Mouse (Mus musculus): ENCODE data around the gene Inha.
A peak's percentile ranks its signal among the peaks of the same experiment; 100 is the strongest.

Inha gene

DNA sequence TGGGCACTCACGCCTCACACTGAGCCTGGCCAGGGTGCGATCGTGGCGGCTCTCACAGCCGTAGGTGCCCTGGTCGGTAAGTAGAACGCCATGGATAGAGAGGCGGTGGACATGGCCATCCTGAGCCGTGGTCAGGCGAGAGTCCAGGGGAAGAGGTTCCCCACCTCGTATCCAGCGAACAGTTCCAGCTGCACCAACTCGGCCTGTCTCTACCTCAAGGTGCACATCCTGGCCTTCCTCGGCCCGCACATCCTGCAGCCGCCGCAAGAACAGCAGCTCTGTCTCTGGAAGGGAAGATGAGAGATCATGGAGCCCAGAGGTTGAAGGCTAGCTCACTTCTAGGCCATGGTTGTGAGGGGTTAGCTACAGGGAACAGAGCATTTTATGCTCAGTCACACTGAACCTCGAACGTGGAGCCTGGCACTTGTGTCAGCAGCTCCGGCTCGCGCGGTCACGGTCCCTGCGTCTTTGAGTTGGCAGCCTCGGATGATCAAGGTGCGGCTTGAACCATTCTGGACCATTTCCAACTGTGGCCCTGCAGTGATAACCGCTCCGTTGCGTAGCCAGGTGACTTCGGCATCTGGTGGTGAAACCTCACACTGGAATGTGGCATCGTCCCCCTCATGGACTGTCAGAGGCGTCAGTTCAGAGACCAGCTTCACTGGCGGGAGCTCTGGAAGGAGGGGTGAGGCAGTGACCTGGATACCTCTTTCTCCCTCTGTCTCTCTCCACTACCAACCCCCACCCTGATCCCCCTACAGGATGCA lies 15.9 kb upstream of the Inha start:
- DNase-seq (ENCODE audit: low spot score): no peak

DNA sequence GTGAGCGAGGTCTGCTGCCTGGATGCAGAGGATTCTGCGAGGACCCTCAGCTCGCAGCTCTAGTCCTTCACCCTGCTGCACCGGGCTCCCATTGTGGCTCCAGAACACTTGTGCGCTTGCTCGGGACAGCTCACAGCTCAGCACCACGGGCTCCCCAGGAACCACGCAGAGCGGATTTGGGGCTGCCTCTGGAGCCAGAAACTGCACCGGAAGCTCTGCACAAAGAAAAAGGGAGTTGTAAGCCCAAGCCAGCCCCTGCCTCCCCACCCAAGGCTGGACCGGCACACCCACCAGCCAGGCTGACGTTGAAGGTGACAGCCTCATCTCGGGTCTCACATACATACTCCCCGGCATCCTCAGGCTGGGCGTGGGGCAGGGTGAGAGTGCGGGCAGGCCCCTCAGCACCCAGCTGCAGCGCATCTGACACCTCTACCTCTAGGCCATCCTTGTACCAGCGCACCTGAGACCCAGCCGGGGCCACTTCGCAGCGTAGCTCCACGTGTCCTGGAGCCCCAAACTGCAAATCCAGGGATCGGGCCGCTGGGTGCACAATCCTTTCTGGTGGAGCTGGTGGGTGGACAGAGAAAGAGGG lies 14.2 kb upstream of the Inha start:
- no peak for DNase-seq (ENCODE audit: low spot score)

DNA sequence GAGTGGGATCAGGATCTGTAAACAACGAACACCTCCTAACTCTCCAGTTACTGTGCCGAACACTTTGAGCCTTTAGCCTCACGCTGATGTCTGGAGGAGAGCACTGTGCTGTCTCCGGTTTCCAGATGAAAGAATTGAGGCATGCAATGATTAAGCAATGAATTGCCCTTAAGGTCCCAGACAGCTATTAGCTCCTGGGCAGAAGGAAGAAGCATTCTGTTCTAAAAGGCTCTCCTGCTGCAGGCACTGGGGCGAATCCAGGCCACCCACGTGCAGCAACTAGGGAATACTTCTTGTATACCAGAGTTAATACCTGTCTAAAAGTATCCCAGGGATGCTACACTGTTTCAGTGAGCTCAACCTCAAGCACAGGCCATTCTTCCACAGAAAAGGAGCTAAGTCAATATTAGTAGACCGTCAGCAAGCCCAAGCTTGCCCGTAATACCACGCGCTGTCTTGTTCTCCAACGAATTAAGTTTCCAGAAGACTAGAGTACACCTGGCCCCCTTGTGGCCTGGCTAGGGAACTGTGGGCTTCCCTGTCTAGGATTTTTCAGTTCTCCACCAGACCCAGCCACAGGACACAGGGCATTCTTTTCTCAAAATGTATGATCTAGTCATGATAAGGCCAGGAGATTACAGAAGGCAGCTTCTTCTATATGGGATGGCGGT lies 11.9 kb upstream of the Inha start:
- peak; percentile 42 for DNase-seq (ENCODE audit: low spot score)

DNA sequence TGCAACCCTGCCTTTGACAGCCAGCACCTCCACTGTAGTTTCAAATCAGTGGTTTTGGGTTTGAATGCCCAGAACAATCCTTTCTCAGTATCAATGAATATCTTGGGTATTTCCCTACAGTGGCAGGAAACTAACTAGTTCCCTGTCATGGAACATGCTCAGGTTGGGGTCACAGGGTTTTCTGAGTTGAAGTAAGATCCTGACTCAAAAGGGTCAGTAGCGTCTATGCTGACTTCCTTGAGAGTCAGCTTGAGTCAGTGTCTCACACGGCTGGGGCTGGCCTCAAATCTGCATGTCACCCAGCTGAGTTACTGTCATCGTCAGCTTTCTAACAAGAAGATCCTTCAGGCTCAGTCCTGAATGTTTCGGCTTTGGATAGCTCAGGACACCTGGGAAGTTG lies 8.0 kb upstream of the Inha start:
- no peak for DNase-seq (ENCODE audit: low spot score)

DNA sequence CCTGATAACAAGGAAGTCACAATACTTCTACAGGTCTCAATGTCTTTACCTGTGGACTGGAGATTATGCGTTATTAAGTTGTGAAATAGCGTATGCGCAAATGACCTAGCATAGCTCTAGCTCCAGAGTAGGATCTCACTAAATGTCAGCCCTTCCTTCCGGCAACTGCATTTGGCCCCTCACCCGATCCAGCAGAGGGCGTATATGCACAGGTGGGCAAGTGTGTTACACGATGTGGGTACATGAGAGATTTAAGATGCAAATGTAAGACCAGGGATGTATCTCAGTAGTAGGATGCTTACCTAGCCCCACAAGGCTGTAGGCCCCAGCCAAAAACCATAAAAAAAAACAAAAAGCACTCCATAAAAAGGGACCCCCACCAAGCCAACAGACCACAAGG lies 7.4 kb upstream of the Inha start:
- DNase-seq (ENCODE audit: low spot score): no peak

DNA sequence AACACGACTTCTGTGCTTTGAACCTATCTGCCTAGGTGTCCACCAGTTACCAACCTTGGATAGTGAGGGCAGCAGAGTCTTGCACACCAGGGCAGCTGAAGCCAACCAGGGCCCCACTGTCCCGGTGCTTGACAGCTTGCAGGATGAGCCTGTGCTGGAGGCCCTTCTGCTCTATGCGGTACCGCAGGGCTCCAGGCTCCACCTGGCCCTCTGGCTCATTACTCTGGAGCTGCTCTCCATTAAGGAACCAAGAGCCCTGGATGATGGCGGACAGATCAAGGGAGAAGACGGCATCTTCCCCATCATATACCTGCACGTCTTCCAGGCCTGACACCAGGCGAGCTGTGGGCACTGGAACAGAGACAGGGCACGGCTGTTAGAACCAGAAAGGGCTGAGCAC lies 5.0 kb upstream of the Inha start:
- no peak for DNase-seq (ENCODE audit: low spot score)

DNA sequence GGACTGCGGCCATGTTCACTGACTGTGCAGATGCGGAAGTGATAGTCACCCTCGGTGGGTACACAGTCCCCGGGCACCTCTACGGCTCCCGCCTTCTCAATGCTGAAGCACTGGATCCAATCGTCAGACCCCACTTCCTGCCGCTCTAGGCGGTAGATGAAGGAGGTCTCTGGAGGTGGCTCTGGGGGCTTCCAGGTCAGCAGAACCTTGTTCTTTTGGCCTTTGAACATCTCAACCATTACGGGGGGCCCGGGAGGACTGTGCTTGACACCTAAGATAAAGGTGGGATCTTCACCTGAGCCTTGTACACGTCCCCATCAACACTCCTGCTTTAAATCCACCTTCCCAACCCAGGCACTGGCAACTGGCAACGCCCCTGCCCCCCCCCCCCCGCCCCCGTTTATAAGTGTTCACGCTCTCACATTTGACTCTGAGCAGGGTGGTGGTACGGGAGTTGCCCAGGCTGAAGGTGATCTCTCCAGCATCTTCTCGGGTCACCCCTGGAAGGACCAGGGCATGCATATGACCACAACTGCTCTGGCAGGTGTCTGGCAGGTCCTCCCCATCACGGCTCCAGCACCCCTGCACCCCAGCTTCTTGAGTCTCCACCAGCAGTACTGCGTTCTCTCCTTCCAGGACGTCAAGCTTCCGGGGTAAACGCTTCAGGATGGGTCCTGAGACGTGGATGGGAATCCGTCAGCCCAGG lies 3.8 kb upstream of the Inha start:
- no peak for DNase-seq (ENCODE audit: low spot score)

DNA sequence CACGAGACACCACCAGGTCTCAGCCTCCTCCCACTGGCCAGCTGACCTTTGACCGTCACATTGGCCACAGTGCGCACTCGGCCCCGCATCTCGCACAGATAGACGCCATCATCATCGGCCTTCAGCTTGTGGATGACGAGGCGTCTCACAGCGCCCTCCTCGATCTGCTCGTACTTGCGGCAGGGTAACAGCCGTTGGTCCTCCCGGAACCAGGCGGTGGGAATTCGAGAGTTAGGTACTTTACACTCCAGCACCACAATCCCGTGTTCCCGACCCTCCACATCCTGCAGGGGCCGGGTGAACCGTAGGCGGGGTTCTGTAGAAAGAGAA lies 3.3 kb upstream of the Inha start:
- no peak for DNase-seq (ENCODE audit: low spot score)

DNA sequence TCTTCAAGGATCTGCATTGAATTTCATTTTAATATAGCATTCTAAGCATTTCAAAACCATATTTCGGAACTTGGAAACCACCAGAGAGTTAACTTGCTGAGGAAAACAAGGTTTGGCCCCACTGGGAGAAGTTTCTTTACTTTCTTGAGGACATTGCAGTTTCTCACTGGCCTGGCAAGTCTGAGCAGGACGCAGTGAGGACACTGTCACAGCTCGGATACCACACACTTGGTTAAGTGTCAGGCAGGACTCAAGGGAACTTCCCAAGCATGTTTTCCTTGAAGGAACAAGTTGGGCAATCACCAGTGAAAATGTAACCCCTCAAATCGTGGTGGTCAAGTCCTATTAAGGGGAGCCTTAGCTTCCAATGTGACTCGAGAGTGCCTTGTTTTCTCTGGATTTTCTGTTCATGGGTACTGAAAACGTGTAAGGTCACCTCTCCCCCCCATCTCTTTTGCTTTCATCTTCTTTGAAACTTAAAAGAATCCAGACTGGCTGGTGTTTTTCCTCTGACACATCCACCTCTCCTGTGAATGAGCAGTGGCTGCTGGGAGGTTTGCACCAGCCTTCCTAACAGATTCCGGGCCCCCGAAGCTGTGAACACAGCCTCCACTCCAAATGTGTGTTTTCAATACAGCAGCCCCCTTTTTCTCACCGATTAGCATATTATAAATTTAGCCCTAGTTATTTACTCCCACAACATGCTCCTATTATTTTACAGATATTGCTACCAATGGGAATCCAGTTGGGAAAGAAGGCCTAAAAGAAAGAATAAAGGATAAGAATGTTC lies 2.4 kb upstream of the Inha start:
- DNase-seq (ENCODE audit: low spot score): peak; percentile 65

DNA sequence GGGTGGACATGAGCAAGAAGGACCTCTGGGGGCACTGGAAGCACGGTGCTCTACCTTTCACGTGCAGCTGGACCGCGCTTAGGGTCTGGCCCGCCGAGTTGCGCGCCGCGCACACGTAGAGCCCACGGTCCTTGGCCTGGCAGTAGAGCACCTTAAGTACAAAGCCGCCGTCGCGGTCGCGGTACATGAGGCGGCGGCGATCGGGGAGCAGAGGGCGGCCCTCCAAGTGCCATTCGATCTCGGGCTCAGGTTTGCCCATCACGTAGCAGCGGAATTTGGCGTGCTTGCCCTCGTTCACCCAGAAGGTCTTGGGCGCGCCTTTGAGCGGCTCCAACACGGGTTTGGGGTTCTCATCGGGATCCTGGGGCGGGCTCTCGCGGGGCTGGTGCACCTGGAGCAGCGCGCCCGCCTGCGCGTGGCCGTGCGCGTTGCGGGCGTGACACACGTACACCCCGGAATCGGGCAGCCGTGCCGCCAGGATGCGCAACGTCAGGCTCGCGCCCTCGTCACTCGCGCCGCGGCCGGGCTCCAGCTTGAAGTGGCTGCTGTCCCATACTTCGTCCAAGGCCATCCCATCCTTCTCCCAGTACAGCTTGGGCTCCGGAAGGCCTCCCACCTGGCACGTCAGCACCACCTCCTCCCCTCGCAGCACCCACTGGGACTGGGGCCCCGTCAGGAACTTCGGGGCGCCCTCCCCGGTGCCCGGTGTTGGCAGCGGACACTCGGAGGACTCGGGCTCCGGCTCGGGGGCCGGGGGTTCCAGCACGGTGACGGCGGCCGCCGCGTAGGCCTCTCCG lies 1.5 kb upstream of the Inha start:
- DNase-seq (ENCODE audit: low spot score): peak; percentile 66

DNA sequence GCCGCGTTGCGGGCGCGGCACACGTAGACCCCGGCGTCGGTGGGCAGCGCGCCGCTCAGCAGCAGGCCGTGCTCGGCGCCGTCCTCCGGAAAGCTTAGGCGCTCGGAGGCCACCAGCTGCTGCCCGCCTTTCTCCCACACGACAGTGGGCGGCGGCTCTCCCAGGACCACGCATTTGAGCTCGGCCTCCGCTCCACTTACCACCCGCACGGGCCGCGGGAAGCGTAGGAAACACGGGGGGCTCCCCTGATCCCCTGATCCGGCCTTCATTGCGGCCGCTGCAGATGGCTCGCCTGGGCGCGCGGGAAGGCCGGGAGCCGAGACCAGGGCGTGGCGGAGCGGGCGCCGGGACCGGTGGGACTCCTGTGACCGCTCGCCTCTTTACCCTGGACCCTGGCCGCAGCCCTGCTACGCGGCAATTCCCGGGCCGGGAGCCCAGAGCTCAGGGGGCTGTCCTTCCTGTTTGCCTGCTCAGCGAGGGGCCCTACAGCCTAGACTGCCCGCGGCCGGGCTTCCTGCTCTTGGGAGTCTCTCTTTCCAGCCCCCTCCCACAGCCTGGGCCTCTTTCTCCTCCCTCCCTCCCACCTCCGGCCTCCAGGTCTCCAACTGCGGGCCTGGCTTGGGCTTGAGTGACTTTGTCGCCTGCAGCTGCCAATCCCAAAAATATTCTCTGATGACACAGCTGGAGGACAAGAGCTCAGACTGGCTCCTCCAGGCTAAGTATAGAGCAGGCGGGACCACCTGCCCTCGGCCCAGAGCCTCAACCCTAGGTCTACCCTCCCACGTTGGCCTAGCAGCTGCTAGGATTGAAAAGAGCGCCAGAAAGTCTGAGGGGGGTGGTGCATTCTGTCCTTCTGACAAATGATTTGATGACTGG lies 683 bp upstream of the Inha start, which contains the start of gene Obsl1:
Gene Obsl1 (minus strand): TSS at position 497 of the 876 bp plus-strand sequence.
- DNase-seq (ENCODE audit: low spot score): peak; percentile 88

DNA sequence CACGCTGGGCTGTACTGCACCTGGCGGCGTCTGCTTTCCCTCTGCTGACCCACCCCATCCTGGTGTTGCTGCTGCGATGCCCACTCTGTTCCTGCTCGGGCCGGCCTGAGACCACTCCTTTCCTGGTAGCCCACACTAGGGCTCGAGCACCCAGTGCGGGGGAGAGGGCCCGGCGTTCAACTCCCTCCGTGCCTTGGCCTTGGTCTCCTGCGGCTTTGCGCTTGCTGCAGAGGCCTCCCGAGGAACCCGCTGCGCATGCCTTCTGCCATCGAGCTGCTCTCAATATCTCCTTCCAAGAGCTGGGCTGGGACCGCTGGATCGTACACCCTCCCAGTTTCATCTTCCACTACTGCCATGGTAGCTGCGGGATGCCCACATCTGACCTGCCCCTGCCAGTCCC lies 2.7 kb downstream of the Inha start:
- DNase-seq (ENCODE audit: low spot score): no peak

DNA sequence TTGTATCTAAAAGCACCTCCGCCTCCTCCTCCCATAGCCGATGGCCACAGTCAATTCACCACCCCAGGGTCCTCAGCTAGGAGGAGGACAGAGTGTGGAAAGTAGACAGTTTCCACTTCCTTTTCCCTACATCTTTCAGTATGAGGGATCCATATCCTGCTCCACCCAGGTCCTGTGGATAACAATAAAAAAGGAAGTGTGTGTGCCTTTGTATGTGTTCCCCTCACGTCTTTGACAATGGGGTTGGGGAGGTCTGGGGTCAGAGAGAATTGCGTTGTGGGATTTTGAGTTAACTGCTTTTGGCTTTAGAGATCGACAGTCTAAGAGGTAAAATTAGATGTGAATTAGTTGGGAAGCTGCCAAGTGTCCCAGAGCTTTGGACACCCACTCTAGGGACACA lies 3.3 kb downstream of the Inha start:
- no peak for DNase-seq (ENCODE audit: low spot score)

DNA sequence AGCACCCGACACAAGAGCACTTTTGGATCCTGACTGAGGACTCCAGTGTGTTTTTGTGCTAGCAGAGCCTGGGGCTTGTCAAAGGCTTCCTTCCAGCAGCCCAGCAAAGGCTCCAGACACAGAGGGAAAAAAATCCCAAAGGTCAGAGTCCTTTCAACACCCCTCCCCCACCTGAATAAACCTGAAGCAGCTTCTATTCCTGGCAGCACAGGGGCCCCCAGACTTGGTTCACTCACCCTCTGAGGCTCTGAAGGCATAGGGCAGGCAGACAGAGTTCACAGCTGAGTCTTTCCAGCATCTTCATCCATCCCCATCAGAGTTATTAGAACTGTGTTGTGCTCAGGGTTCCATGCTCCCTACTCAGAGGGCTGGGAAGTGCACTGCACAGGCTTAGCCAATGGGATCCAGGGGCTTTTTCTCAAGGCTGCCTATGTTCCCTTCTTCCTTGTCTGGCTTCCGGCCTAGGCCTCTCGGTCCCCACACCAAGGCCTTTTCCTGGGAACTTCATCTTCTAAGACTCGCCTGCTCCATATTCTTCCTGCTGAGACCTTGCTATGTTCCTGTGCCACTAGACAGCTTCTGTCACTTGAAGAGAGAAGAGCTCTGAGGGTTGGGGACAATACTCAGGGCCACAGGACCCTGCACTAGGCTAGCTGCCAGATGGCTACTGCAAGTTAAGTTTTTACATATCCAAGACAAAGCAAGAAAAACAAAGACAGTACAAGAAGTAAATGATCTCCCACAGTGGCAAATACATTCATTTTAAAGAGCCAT lies 4.7 kb downstream of the Inha start:
- DNase-seq (ENCODE audit: low spot score): peak; percentile 42

DNA sequence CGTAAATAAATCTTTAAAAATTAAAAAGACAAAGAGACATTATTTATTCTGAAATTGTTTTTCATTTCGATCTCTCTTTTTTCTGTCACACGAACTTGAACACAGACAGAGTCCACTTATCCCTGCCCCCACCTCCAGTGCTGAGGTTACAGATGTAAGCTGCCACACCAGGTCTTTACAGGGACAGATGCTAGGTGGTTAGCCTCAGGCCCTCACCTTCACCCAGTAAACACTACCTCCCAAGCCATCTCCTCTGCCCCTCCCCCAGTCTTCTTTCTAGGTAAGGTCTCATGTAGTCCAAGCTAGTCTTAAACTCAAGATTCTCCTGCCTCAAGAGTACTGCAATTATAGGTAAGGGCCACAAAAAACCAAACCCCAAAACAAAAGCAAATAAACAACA lies 5.7 kb downstream of the Inha start:
- no peak for DNase-seq (ENCODE audit: low spot score)

DNA sequence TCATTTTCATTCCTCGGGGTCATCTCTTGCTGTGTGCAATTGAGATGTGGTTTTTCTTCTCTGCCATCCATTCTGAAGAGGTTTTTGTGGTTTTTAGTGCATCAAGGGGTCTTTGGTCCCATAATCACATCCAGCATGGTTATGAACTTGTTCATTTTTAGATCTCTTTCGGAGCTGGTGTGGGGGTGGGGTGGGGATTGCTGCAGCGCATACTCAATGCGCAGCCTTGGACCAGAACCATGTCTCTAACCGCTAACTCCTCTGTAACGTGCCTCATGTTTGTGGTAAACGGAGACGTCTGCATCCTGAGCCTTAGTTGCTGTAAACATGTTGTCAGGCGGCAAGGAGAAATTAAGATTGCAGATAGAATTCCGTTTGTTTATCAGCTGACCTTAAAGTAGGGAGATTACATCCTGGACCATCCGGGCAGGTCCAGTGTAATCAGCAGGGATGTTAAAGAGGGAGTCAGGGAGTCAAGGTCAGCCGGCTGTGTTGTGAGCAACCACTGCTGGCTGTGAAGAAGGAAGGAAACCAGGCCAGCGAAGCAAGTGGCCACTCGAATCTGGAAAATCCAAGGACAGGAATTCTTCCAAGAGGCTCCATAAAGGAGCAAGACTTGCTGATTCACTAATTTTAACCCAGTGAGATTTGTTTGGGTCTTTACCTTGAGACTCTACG lies 10.0 kb downstream of the Inha start:
- no peak for DNase-seq (ENCODE audit: low spot score)

DNA sequence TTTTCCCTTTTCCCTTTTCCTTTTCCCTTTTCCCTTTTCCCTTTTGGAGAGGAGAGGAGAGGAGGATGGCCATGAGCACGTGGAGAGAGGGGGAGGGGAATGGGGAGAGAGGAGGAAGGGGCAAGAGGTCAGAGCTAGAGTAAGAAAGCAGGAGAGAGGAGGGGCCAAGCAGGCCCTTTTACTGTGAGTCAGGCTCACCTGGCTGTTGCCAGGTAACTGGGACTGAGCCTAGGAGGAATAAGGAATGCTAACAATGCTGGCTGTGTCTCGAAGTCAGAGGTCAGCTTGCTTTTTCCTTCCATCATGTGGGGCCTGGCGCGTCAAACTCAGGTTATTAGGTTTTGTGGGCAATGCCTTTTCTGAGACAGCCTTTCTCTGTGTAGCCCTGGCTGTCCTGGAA lies 11.1 kb downstream of the Inha start:
- DNase-seq (ENCODE audit: low spot score): no peak

DNA sequence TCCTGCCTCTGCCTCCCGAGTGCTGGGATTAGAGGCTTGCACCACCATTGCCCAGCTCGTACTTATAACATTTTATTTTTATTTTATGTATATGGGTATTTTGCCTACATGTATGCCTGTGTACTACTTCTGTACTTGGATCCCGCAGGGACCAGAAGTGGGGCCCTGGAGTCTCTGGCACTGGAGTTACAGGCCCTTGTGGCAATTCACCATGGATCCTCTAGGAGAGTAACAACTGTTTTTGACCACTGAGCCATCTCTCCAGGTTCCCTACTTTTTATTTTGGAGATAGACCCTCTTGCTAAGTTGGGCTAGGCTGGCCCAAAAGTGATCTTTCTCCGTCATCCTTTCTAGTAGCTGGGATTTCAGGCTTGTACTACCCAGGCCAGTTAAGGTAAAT lies 11.6 kb downstream of the Inha start:
- DNase-seq (ENCODE audit: low spot score): no peak

DNA sequence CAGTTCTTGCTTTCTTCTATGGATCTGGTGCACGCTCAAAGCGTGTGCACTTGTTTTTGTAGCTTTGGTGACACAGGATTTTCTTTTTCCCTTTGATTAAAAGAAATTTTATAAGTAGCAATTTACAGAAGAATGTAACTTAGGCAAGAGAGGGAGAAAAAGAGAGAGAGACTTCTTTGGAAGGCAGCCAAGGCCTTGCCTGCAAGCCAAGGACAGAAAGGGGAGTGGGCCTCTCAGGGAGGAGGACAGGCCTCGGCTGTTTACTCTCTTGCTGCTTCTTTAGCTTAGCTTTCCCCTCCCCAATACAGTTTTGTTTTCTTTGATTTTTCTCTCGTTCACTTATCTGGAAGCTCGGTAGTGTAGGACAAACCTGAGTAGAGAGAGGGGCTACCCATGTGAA lies 12.7 kb downstream of the Inha start:
- peak; percentile 68 for DNase-seq (ENCODE audit: low spot score)
